Mouse (Mus musculus) liver, postnatal 0 days (tissue): Measurements from ENCODE around the gene Ttn. TPM values are rescaled to one million over a fixed set of nuclear protein-coding genes. Genes with fewer than 3 reads are reported as not detected.

ENCODE experiments used
- ATAC-seq: fragments of 200-750 bp; cut with Nextera tagmentation; 2 replicates; pipeline ENCODE4 v1.8.0; 2017; ENCODE audit warnings: mild to moderate bottlenecking, moderate library complexity
- DNase-seq: peaks from one replicate; pipeline ENCODE4 v3.0.0-alpha.2; 2016
- H3K27ac ChIP-seq: fragments of 300-500 bp; sonication (generic); 2 replicates; pipeline ENCODE4 v1.5.1; 2014; ENCODE audit warnings: antibody characterized with exemption, moderate library complexity, mild to moderate bottlenecking, low read depth
- H3K27me3 ChIP-seq: fragments of 300-500 bp; sonication (generic); 2 replicates; pipeline ENCODE4 v1.6.1; 2014; ENCODE audit warnings: low read length, control low read depth, mixed read lengths; ENCODE audit not compliant: insufficient read depth
- H3K36me3 ChIP-seq: fragments of 300-500 bp; sonication (generic); replicated peaks from 2 replicates; pipeline ENCODE4 v1.6.1; 2014; ENCODE audit warnings: mild to moderate bottlenecking, control low read depth, low read length, moderate library complexity, mixed read lengths; ENCODE audit not compliant: insufficient read depth
- H3K4me1 ChIP-seq: fragments of 300-500 bp; sonication (generic); 2 replicates; pipeline ENCODE4 v1.6.1; 2014; ENCODE audit warnings: antibody characterized with exemption, mild to moderate bottlenecking, control low read depth; ENCODE audit not compliant: insufficient read depth
- H3K4me2 ChIP-seq: fragments of 300-500 bp; sonication (generic); 2 replicates; pipeline ENCODE4 v1.6.1; 2014; ENCODE audit warnings: low read depth, mild to moderate bottlenecking, low read length, moderate library complexity, mixed read lengths
- H3K4me3 ChIP-seq: fragments of 300-500 bp; sonication (generic); 2 replicates; pipeline ENCODE4 v1.5.1; 2014; ENCODE audit warnings: low read depth, low read length
- H3K9ac ChIP-seq: fragments of 300-500 bp; sonication (generic); replicated peaks from 2 replicates; pipeline ENCODE4 v1.6.1; 2014; ENCODE audit warnings: mild to moderate bottlenecking, moderate library complexity
- H3K9me3 ChIP-seq: fragments of 300-500 bp; sonication (generic); 2 replicates; pipeline ENCODE4 v1.6.1; 2016; ENCODE audit warnings: mild to moderate bottlenecking, control low read depth, low read length, mixed read lengths
- CTCF ChIP-seq: sonication (generic); IDR thresholded peaks from 2 replicates; pipeline ENCODE4 v1.5.1; 2016; ENCODE audit warnings: antibody characterized with exemption, low read depth
- EP300 ChIP-seq: IDR thresholded peaks from 2 replicates; pipeline ENCODE4 v1.6.1; 2016; ENCODE audit warnings: antibody characterized with exemption, low read depth, mild to moderate bottlenecking
- WGBS: fragments of 180-500 bp; shearing (Covaris S2); extraction: QIAGEN DNeasy Blood & Tissue Kit; methylation state at CpG from one replicate; pipeline ENCODE4 v1.1.7; 2014; ENCODE audit not compliant: insufficient replicate concordance; 5-methylcytosine and 5-hydroxymethylcytosine counted together
- polyA plus RNA-seq: library from polyadenylated mRNA; unstranded; fragments of >200 nt; fragmentation: Nextera tagmentation; extraction: Ambion mirVana; gene quantifications from 2 replicates; pipeline ENCODE4 v1.2.1, GENCODE M21; 2015

Gene Ttn
- polyA plus RNA-seq, 1 experiment from 2014 or later: 0.32 TPM

DNA sequence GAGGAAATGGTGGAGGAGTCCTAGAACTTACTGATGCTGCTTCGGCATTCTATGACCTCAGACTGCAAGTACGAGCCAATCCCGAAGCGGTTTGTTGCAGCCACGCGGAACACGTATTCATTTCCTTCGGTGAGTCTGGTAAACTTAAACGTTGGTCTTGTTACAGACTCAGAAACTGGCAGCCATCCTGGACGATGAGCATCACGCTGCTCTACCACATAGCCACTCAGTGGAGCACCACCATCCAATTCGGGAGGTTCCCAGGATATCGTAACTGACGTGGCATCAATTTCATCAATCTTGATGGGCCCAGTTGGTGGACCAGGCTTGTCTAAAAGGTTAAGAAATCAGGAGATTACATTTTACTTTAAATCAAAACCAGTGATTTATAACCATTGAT lies 262.7 kb downstream of the Ttn start:
- Histone ChIP-seq H3K27ac (no peak overlapping the region), H3K36me3 (no peaks in the 10 kb centered on the region), H3K4me2 (no peak overlapping the region), H3K4me3 (no peak overlapping the region), H3K4me1 (no peaks in the 10 kb centered on the region), H3K27me3 (no peaks in the 10 kb centered on the region), H3K9ac (no peak overlapping the region), H3K9me3 (peaks cover 9% of the 10 kb centered on the region; the same call in 1 of the 2 replicates)
- TF ChIP-seq EP300 (no peak), CTCF (no peak)
- DNase-seq (no peak), ATAC-seq (no peak)
- 91% methylated on average over 14 of the region's 14 CpGs for WGBS

DNA sequence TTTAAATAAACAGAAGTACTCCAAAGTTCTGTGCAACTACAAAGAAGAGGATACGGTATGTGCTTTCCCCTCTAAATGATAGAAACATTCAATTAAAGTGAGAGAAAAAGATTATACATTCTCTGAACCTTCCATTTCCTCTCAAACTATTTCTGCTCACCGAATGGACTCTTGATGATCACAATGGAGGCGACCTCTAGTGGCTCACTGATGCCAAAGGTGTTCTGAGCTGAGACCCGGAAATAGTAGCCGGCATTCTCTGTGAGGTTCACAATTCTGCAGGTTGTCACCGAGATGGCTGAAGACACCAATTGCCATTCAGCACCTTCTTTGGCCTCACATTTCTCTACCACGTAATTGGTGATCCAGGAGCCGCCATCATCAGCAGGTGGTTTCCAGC lies 267.4 kb downstream of the Ttn start:
- no peak overlapping the region for H3K9ac ChIP-seq
- H3K4me3 ChIP-seq: no peak overlapping the region
- no peaks in the 10 kb centered on the region for H3K4me1 ChIP-seq
- H3K9me3 ChIP-seq: peaks cover 15% of the 10 kb centered on the region
- 68% methylated on average over 8 of the region's 8 CpGs for WGBS
- H3K4me2 ChIP-seq: no peak overlapping the region
- no peak overlapping the region for H3K27ac ChIP-seq
- no peak for ATAC-seq
- H3K27me3 ChIP-seq: no peaks in the 10 kb centered on the region
- no peak for DNase-seq
- no peak for TF ChIP-seq EP300
- 0 out of 2 replicates have a peak, but pooled peaks have one; percentile 10 for TF ChIP-seq CTCF
- no peaks in the 10 kb centered on the region for H3K36me3 ChIP-seq

DNA sequence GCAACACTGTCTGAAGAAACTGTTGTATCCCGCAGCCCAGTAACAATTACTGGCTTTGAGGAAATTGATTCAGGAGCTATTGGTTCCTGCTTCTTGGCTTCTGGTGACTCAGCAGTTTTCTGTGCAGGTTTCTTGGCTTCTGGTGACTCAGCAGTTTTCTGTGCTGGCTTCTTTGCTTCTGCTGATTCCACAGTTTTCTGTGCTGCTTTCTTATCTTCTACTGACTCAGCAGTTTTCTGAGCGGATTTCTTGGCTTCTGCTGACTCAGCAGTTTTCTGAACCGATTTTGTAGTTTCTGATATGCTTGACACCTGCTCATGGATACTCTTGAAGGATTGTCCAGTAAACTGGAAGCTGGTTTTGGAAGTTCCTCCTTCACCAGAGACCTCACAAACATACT lies 273.8 kb downstream of the Ttn start:
- 81% methylated on average over 3 of the region's 3 CpGs for WGBS

DNA sequence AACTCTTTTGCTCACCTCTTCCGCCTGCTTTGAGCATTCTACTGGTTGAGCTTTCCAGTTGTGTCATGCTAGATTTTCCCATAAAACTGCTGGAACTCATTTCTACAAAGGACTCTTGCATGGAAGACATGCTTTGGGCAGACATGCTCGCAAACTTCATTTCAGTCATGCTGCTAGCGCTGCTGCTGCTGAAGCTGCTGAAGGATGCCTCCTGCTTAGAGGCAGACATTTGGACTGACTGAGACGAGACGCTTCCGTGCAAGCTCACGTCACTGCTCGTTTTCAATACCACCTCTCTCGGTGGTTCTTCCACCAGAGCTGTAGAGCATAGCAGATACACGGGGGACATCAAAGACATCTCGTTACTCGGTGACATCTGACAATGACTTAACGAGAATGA lies 276.7 kb downstream of the Ttn start:
- WGBS: 88% methylated on average over 13 of the region's 13 CpGs
- no peak for DNase-seq

More for the DNA sequence above, 273.8 kb downstream of the Ttn start:
- ATAC-seq (no peak), DNase-seq (no peak)
- no peaks in the 10 kb centered on the region for H3K4me1 ChIP-seq
- H3K36me3 ChIP-seq: no peaks in the 10 kb centered on the region
- H3K9ac ChIP-seq: no peak overlapping the region
- H3K27ac ChIP-seq: no peak overlapping the region
- TF ChIP-seq EP300: no peak
- TF ChIP-seq CTCF: no peak
- H3K27me3 ChIP-seq: no peaks in the 10 kb centered on the region
- H3K4me2 ChIP-seq: no peak overlapping the region
- no peak overlapping the region for H3K4me3 ChIP-seq
- peaks cover 21% of the 10 kb centered on the region for H3K9me3 ChIP-seq

DNA sequence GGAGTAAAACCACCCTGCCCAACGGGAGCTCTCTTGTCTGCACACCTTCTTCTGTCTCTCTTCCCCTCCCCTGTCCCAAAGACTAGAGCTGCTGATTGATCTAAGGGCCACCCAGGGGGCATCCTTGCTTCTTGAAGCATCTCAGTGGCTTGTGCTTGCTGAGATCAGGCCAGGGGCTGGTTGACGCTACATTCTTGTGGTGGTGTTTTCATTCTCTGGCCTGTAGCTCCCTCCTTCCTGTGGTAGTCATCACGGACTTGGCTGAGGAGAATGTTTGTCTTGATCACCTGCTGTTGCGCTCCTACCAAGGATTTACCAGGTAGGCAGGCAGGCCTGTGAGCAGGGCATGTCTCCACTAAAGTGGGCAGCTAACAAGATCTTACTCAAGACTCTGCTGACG lies 279.6 kb downstream of the Ttn start:
- H3K4me2 ChIP-seq: no peak overlapping the region
- no peaks in the 10 kb centered on the region for H3K4me1 ChIP-seq
- TF ChIP-seq CTCF (no peak), EP300 (no peak)
- DNase-seq: no peak
- WGBS: 89% methylated on average over 5 of the region's 5 CpGs
- no peaks in the 10 kb centered on the region for H3K27me3 ChIP-seq
- no peaks in the 10 kb centered on the region; the same call in 1 of the 2 replicates for H3K36me3 ChIP-seq
- no peaks in the 10 kb centered on the region for H3K9me3 ChIP-seq
- no peak overlapping the region for H3K4me3 ChIP-seq
- H3K27ac ChIP-seq: no peak overlapping the region
- ATAC-seq: no peak
- H3K9ac ChIP-seq: no peak overlapping the region

More for the DNA sequence above, 276.7 kb downstream of the Ttn start:
- H3K9me3 ChIP-seq: peaks cover 16% of the 10 kb centered on the region; the same call in 1 of the 2 replicates
- H3K4me1 ChIP-seq: no peaks in the 10 kb centered on the region
- H3K4me2 ChIP-seq: no peak overlapping the region
- ATAC-seq: no peak
- no peak overlapping the region for H3K9ac ChIP-seq
- H3K36me3 ChIP-seq: no peaks in the 10 kb centered on the region
- H3K4me3 ChIP-seq: no peak overlapping the region
- no peaks in the 10 kb centered on the region for H3K27me3 ChIP-seq
- no peak overlapping the region for H3K27ac ChIP-seq
- TF ChIP-seq CTCF: no peak
- TF ChIP-seq EP300: no peak

DNA sequence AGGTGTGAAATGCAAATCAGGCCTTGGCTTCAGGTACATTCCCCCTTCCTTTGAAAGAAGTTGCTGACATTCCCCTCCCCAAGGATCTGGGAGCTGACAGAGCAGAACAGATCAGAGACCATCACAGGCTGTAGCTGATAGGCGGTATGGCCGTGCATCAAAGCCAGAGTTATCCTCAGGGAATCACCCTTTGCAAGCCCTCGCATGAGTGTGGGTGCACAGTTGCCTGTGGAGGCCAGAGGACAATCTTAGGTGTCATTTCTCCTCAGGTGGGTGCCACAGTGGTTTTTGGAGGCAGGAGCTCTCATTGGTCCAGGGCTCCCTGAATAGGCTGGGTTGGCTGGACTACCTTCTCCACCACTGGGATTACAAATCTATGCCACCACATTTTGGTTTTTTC lies 280.2 kb downstream of the Ttn start:
- no peaks in the 10 kb centered on the region for H3K4me1 ChIP-seq
- H3K9me3 ChIP-seq: no peaks in the 10 kb centered on the region
- WGBS: 83% methylated on average over 3 of the region's 3 CpGs
- peaks cover 6% of the 10 kb centered on the region; the same call in 1 of the 2 replicates for H3K36me3 ChIP-seq
- no peak for DNase-seq
- ATAC-seq: no peak
- H3K9ac ChIP-seq: no peak overlapping the region
- H3K27me3 ChIP-seq: no peaks in the 10 kb centered on the region
- no peak overlapping the region for H3K4me3 ChIP-seq
- H3K4me2 ChIP-seq: no peak overlapping the region
- H3K27ac ChIP-seq: no peak overlapping the region
- TF ChIP-seq EP300: no peak
- no peak for TF ChIP-seq CTCF

DNA sequence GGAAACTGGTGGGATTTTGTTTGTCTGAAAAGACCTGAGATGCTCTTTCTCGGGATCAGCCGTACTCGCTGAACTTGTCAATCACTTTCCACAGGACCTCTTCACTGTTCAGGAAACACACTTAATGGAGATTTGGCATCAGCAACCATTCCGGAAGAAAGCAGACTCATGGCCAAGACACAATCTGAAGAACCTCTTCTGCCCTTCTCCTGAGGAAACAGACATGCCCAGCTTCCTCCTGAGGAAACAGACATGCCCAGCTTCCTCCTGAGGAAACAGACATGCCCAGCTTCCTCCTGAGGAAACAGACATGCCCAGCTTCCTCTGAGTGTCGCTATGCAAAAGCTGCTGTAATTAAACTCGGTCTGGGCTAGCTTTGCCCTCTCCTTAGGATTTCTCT lies 287.1 kb downstream of the Ttn start:
- ATAC-seq (no peak), DNase-seq (no peak)
- Histone ChIP-seq H3K36me3 (peaks cover 33% of the 10 kb centered on the region), H3K4me1 (no peaks in the 10 kb centered on the region), H3K27me3 (no peaks in the 10 kb centered on the region), H3K9me3 (no peaks in the 10 kb centered on the region), H3K4me2 (no peak overlapping the region), H3K9ac (no peak overlapping the region), H3K4me3 (no peak overlapping the region), H3K27ac (no peak overlapping the region)
- 50% methylated on average over 6 of the region's 6 CpGs for WGBS
- TF ChIP-seq EP300: no peak
- TF ChIP-seq CTCF: no peak
